8 mouse cellular contexts compared by ENCODE assay signal in the genomic region with DNA sequence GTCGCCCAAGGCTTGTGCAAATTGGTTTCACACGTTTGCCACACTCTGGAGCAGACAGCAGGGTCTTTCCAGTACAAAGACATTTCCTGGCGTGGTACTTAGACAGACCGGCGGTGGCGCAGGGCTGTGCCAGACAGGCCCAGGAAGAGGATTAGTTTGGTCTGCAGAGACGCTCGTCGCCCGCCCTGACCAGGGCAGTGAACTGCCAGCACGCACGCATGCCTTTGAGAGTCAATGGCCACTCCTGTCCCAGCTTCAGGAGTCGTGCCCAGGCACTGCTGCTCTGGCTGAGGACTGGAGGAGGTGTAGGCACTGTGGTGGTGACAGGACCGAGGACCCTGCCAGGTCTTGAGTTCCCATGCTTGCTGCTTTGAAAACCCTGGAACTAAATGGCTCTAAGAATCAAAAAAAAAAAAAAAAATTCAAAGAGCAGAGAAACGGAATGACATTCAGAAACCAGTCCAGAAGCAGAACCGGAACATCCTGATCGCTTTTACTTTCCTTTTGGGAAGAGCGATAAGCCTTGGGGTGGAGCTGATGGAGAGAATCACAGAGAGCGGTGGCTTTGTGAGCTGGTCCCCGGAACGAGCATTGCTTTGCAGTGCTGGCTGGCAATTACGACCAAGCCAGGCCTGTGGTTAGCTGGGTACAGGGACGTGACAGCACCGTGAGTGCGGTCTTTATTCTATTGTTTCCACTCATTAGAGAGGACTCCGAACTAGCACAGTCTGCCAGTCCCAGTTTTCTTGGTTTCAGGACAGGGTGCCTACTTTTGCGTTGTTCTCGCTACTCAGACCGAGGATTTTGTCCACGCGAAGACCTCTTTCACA. TPM values are rescaled to one million over a fixed set of nuclear protein-coding genes. Genes with fewer than 3 reads are reported as not detected.
DNase-seq lines count a peak whose midpoint lies in the region; ATAC-seq and TF ChIP-seq lines count a peak whose summit lies in the region.

No protein-coding gene starts in this region.

- peak overlapping the region; percentile 46 for H3K4me2 ChIP-seq in forebrain, embryonic 12.5 days
- peak overlapping the region; percentile 63 for H3K4me2 ChIP-seq in heart, postnatal 0 days (ENCODE audit: low read depth, low read length)
- H3K4me2 ChIP-seq in lung, embryonic 16.5 days (ENCODE audit: low read depth, low read length), result peak overlapping the region; percentile 61
- peak overlapping the region; percentile 58 for H3K4me2 ChIP-seq in neural tube, embryonic 15.5 days

- no peak overlapping the region for H3K27ac ChIP-seq in forebrain, embryonic 12.5 days
- H3K27ac ChIP-seq in heart, postnatal 0 days (ENCODE audit: low read depth), result peak overlapping the region; percentile 53
- peak overlapping the region; percentile 83 for H3K27ac ChIP-seq in layer of hippocampus, adult 2 months
- peak overlapping the region; percentile 24; the same call in 1 of the 2 replicates for H3K27ac ChIP-seq in lung, embryonic 16.5 days (ENCODE audit: low read length)
- 0 out of 2 replicates have a peak overlapping the region, but pooled peaks have one; percentile 33 for H3K27ac ChIP-seq in neural tube, embryonic 15.5 days (replicated peaks)

- peaks cover 6% of the 10 kb centered on the region; the same call in 1 of the 2 replicates for H3K27me3 ChIP-seq in E14TG2a.4 (ENCODE audit: insufficient read depth, low read length)
- H3K27me3 ChIP-seq in forebrain, embryonic 12.5 days, result 0 out of 2 replicates have a peak, but pooled peaks cover 3% of the 10 kb centered on the region
- H3K27me3 ChIP-seq in heart, postnatal 0 days (ENCODE audit: control insufficient read depth, insufficient read depth, low read length), result no peaks in the 10 kb centered on the region
- no peaks in the 10 kb centered on the region for H3K27me3 ChIP-seq in lung, embryonic 16.5 days (ENCODE audit: control insufficient read depth, insufficient read depth, low read depth, low read length)
- H3K27me3 ChIP-seq in neural tube, embryonic 15.5 days (replicated peaks), result no peaks in the 10 kb centered on the region

- H3K9ac ChIP-seq in forebrain, embryonic 12.5 days, result peak overlapping the region; percentile 17; the same call in 1 of the 2 replicates
- H3K9ac ChIP-seq in heart, postnatal 0 days (replicated peaks; ENCODE audit: low read depth, low read length), result peak overlapping the region; percentile 46; the same call in 1 of the 2 replicates
- peak overlapping the region; percentile 61 for H3K9ac ChIP-seq in lung, embryonic 16.5 days (ENCODE audit: low read length)
- H3K9ac ChIP-seq in neural tube, embryonic 15.5 days (replicated peaks), result no peak overlapping the region; the same call in none of the 2 replicates

- no peak for TF ChIP-seq EP300 in heart, postnatal 0 days (IDR thresholded peaks at IDR 0.05; ENCODE audit: low read depth)

- no peak for TF ChIP-seq CTCF in E14TG2a.4 (conservative IDR thresholded peaks at IDR 0.05; ENCODE audit: low read length)
- no peak for TF ChIP-seq CTCF in brain, embryonic 14.5 days (IDR thresholded peaks at IDR 0.05; ENCODE audit: borderline replicate concordance, extremely low read depth, insufficient read depth, insufficient read length)
- TF ChIP-seq CTCF in heart, postnatal 0 days (IDR thresholded peaks at IDR 0.05; ENCODE audit: low read depth), result peak; percentile 7; the same call in 1 of the 2 replicates
- TF ChIP-seq CTCF in layer of hippocampus, adult 2 months (conservative IDR thresholded peaks at IDR 0.05), result peak; percentile 55

- H3K4me3 ChIP-seq in E14TG2a.4 (replicated peaks; ENCODE audit: low read length), result peak overlapping the region; percentile 62
- H3K4me3 ChIP-seq in forebrain, embryonic 12.5 days (replicated peaks), result peak overlapping the region; percentile 27
- peak overlapping the region; percentile 41 for H3K4me3 ChIP-seq in heart, postnatal 0 days (ENCODE audit: low read depth, low read length)
- peak overlapping the region; percentile 50 for H3K4me3 ChIP-seq in layer of hippocampus, adult 2 months
- peak overlapping the region; percentile 43 for H3K4me3 ChIP-seq in lung, embryonic 16.5 days (ENCODE audit: low read length)
- H3K4me3 ChIP-seq in neural tube, embryonic 15.5 days (replicated peaks), result peak overlapping the region; percentile 23

- H3K4me1 ChIP-seq in E14TG2a.4 (replicated peaks; ENCODE audit: low read depth, low read length), result 0 out of 2 replicates have a peak, but pooled peaks cover 4% of the 10 kb centered on the region
- peaks cover 4% of the 10 kb centered on the region; the same call in 1 of the 2 replicates for H3K4me1 ChIP-seq in forebrain, embryonic 12.5 days
- H3K4me1 ChIP-seq in heart, postnatal 0 days (ENCODE audit: control insufficient read depth, insufficient read depth), result no peaks in the 10 kb centered on the region
- H3K4me1 ChIP-seq in lung, embryonic 16.5 days (replicated peaks; ENCODE audit: control insufficient read depth, insufficient read depth, low read length), result 0 out of 2 replicates have a peak, but pooled peaks cover 3% of the 10 kb centered on the region
- H3K4me1 ChIP-seq in neural tube, embryonic 15.5 days, result 0 out of 2 replicates have a peak, but pooled peaks cover 3% of the 10 kb centered on the region

- ATAC-seq in forebrain, embryonic 12.5 days (ENCODE audit: low FRiP score), result peak; percentile 87
- peak; percentile 78 for ATAC-seq in heart, postnatal 0 days (ENCODE audit: insufficient read depth, low read depth)
- peak; percentile 88 for ATAC-seq in lung, embryonic 16.5 days (ENCODE audit: low read depth)
- peak; percentile 90; the same call in 1 of the 2 replicates for ATAC-seq in neural tube, embryonic 15.5 days (ENCODE audit: low FRiP score)

- peak; percentile 86 for DNase-seq in brain, embryonic 14.5 days (ENCODE audit: low read depth)
- DNase-seq in heart, postnatal 0 days (ENCODE audit: low spot score), result peak; percentile 30
- DNase-seq in layer of hippocampus, adult 2 months (ENCODE audit: low spot score in 2 of 2), result no peak
- no peak for DNase-seq in adipocyte (ENCODE audit: low spot score)

- 26% methylated on average over 31 of the region's 31 CpGs for WGBS in forebrain, embryonic 12.5 days
- WGBS in heart, postnatal 0 days, result 25% methylated on average over 31 of the region's 31 CpGs
- WGBS in lung, embryonic 16.5 days, result 19% methylated on average over 31 of the region's 31 CpGs
- 34% methylated on average over 31 of the region's 31 CpGs for WGBS in neural tube, embryonic 15.5 days

- H3K9me3 ChIP-seq in E14TG2a.4 (ENCODE audit: low read length), result no peaks in the 10 kb centered on the region
- no peaks in the 10 kb centered on the region for H3K9me3 ChIP-seq in forebrain, embryonic 12.5 days
- no peaks in the 10 kb centered on the region for H3K9me3 ChIP-seq in heart, postnatal 0 days (replicated peaks; ENCODE audit: control insufficient read depth, low read length)
- no peaks in the 10 kb centered on the region for H3K9me3 ChIP-seq in lung, embryonic 16.5 days (ENCODE audit: control insufficient read depth, low read length)
- no peaks in the 10 kb centered on the region for H3K9me3 ChIP-seq in neural tube, embryonic 15.5 days (replicated peaks)

- H3K36me3 ChIP-seq in E14TG2a.4 (ENCODE audit: insufficient read depth, low read length), result no peaks in the 10 kb centered on the region
- H3K36me3 ChIP-seq in forebrain, embryonic 12.5 days (replicated peaks), result no peaks in the 10 kb centered on the region
- H3K36me3 ChIP-seq in heart, postnatal 0 days (replicated peaks; ENCODE audit: control insufficient read depth, insufficient read depth, low read length), result no peaks in the 10 kb centered on the region
- no peaks in the 10 kb centered on the region for H3K36me3 ChIP-seq in lung, embryonic 16.5 days (ENCODE audit: control insufficient read depth, insufficient read depth, low read length)
- no peaks in the 10 kb centered on the region for H3K36me3 ChIP-seq in neural tube, embryonic 15.5 days

- peak; percentile 22; the same call in 1 of the 2 replicates for TF ChIP-seq POLR2A in brain, embryonic 14.5 days (IDR thresholded peaks at IDR 0.05; ENCODE audit: borderline replicate concordance, extremely low read depth, insufficient read depth, insufficient read length, poor library complexity, severe bottlenecking)

RNA-seq across cellular contexts. Expression of a gene that starts 19.7 kb away (rescaled TPM):
- 5.3 and 6.8 TPM in 2 replicates for polyA plus RNA-seq in brain, embryonic 14.5 days (2012; rRNA removed)
- 5.3 and 5.9 TPM in 2 replicates for polyA plus RNA-seq in forebrain, embryonic 12.5 days (2016; fragmentation: Nextera tagmentation; extraction: Ambion mirVana)
- total RNA-seq in heart, postnatal 0 days (2014; rRNA removed; ENCODE audit: low replicate concordance), result 15.0 and 18.6 TPM in 2 replicates
- polyA plus RNA-seq in heart, postnatal 0 days (2015; fragmentation: Nextera tagmentation; extraction: Ambion mirVana), result 6.3 and 7.6 TPM in 2 replicates
- total RNA-seq in layer of hippocampus, adult 2 months (2021), result 10 to 100 TPM; 12.2 to 15.4 TPM
- polyA plus RNA-seq in lung, embryonic 16.5 days (2015; fragmentation: Nextera tagmentation; extraction: Ambion mirVana), result 9.8 and 12.4 TPM in 2 replicates
- polyA plus RNA-seq in neural tube, embryonic 15.5 days (2015; fragmentation: Nextera tagmentation; extraction: Ambion mirVana), result 2.6 and 3.6 TPM in 2 replicates

RNA-seq across cellular contexts. Expression of a gene that starts 54.1 kb away (rescaled TPM):
- polyA plus RNA-seq in brain, embryonic 14.5 days (2012; rRNA removed), result 0.53 and 0.90 TPM in 2 replicates
- 0.55 and 1.2 TPM in 2 replicates for polyA plus RNA-seq in forebrain, embryonic 12.5 days (2016; fragmentation: Nextera tagmentation; extraction: Ambion mirVana)
- total RNA-seq in heart, postnatal 0 days (2014; rRNA removed; ENCODE audit: low replicate concordance), result 1.9 TPM in 1 of 2 replicates, not detected in the other
- 0.58 and 0.66 TPM in 2 replicates for polyA plus RNA-seq in heart, postnatal 0 days (2015; fragmentation: Nextera tagmentation; extraction: Ambion mirVana)
- under 1 TPM; 0.29 to 0.49 TPM for total RNA-seq in layer of hippocampus, adult 2 months (2021)
- 1.1 and 1.5 TPM in 2 replicates for polyA plus RNA-seq in lung, embryonic 16.5 days (2015; fragmentation: Nextera tagmentation; extraction: Ambion mirVana)
- polyA plus RNA-seq in neural tube, embryonic 15.5 days (2015; fragmentation: Nextera tagmentation; extraction: Ambion mirVana), result 0.31 and 0.54 TPM in 2 replicates

Comparison
In these comparisons a context has a peak if more than half of its experiments do, and no peak if none do; other contexts are left out.
1. CTCF ChIP-seq: peak in heart, postnatal 0 days (single experiment) and layer of hippocampus, adult 2 months (single experiment); none in E14TG2a.4 (single experiment) and brain, embryonic 14.5 days (single experiment).
2. DNase-seq: peak in brain, embryonic 14.5 days (single experiment) and heart, postnatal 0 days (single experiment); none in layer of hippocampus, adult 2 months (0 of 2) and adipocyte (single experiment).
3. Peak in every context shown above with its lines, with median percentiles within 50 percentile points of each other: H3K4me3 ChIP-seq, ATAC-seq and H3K4me2 ChIP-seq.